Mouse (Mus musculus) cerebellum, adult 2 months (tissue): ENCODE data around the gene Map2k4. TPM values are rescaled to one million over a fixed set of nuclear protein-coding genes. Genes with fewer than 3 reads are reported as not detected.

ENCODE experiments used
- DNase-seq, 2 experiments: peaks; one replicate each; pipeline ENCODE4 v3.0.0; 2021
- H3K27ac ChIP-seq: fragments of 200-500 bp; 2 replicates; pipeline ENCODE4 v1.5.1; 2012; ENCODE audit warnings: low read length, control low read depth, inconsistent platforms; ENCODE audit not compliant: insufficient read depth
- H3K27me3 ChIP-seq: fragments of 200-500 bp; 2 replicates; pipeline ENCODE4 v1.6.1; 2012; ENCODE audit warnings: inconsistent platforms, mild to moderate bottlenecking, low read length, moderate library complexity; ENCODE audit not compliant: control insufficient read depth, insufficient read depth
- H3K4me1 ChIP-seq: fragments of 200-500 bp; 2 replicates; pipeline ENCODE4 v1.6.1; 2011; ENCODE audit warnings: low read length; ENCODE audit not compliant: control insufficient read depth, insufficient read depth
- H3K4me3 ChIP-seq: fragments of 200-500 bp; replicated peaks from 2 replicates; pipeline ENCODE3; 2011; ENCODE audit warnings: mild to moderate bottlenecking, low read depth, low read length, control low read depth; ENCODE audit not compliant: insufficient read depth
- CTCF ChIP-seq: fragments of 200-500 bp; IDR thresholded peaks from 2 replicates; pipeline ENCODE4 v1.5.1; 2011; ENCODE audit warnings: low read depth, mild to moderate bottlenecking, control low read depth, low read length, moderate library complexity, borderline replicate concordance; ENCODE audit not compliant: insufficient read depth
- POLR2A ChIP-seq: fragments of 200-500 bp; IDR thresholded peaks from 2 replicates; pipeline ENCODE4 v1.6.1; 2011; ENCODE audit warnings: low read length, control low read depth, borderline replicate concordance; ENCODE audit not compliant: insufficient read depth
- WGBS: fragments of 180-500 bp; shearing (Covaris S2); methylation state at CpG from one replicate; pipeline ENCODE4 v1.1.7; 2018; 5-methylcytosine and 5-hydroxymethylcytosine counted together
- polyA plus RNA-seq: library from polyadenylated mRNA; depleted of rRNA; stranded (reverse); fragments of >200 nt; gene quantifications from 2 replicates; pipeline ENCODE4 v1.2.3, GENCODE M21; 2012

The Map2k4 gene
- polyA plus RNA-seq, 1 experiment, result 130 TPM

DNA sequence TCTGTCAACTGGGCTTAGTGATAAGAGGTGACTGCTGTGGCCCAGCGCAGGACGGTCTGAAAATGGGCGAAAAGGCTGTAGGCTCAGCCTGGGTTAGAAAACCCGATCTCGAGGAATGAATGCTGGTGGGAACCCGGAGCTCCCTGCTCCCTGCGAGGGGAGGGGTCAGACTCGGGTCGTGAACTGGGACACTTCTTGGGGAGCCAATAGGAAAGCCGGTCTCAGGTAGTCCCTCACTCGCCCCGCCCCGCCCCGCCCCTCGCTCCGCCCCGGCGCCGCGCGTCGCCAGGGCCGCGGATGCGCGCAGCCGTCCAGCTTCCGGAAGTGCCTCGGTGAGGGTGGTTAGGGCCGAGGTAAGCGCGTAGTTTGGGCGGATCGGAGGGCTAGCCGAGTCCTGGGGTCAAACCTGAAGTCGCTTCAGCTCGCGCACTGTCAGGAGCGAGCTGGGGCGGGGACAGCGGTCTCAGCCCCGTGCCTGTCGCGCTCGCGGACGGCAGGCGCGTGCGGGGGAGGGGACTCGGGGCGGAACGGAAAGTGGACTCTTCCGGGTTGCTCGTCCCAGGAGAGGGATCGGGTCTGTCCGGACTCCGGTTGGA, 18.9 kb upstream of the Map2k4 start, which contains the start of gene Zkscan6:
Zkscan6 (plus strand) TSS at position 267 of the 596 bp plus-strand sequence.
- Histone ChIP-seq H3K4me3 (peak within 1 kb of the TSS; percentile 84), H3K27ac (peak within 1 kb of the TSS; percentile 83), H3K4me1 (peaks cover 3% of the 10 kb centered on the region), H3K27me3 (no peaks in the 10 kb centered on the region)
- TF ChIP-seq POLR2A (peak; percentile 74; the same call in 1 of the 2 replicates), CTCF (no peak)
- WGBS, result under 1% methylated on average over 58 of the region's 58 CpGs
- DNase-seq, result peak; percentile 86 to 92

DNA sequence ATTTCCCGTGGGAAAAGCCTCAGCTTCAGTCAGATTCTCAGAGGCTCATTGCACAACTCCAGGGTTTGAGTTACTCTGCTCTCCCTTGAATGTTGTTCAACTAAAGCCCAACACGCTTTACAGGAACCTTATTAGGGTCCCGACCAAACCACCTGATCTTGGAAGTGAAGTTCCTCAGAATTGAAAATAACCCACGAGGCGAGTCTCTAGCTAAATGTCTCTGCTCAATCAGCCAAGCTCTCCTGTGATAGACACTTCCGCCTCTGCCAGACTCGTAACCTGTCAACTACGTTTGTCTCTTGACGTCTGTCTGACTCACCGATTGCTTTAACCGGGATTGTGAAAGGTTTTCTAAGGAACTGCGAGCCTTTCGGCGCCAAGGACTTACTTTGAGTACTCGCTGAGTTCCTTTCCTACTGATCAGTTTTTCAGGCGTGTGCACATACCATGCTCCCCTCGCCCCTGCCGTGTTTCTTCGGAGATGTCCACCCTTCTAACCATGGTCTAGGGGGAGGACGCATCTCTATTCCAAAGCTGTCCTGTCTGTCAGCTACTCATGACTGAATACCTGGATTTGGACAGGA, 18.3 kb upstream of the Map2k4 start:
- no peak for TF ChIP-seq CTCF
- Histone ChIP-seq H3K27me3 (no peaks in the 10 kb centered on the region), H3K27ac (no peak overlapping the region), H3K4me1 (peaks cover 2% of the 10 kb centered on the region), H3K4me3 (peak overlapping the region; percentile 82)
- DNase-seq, result peak in 1 of 2 experiments; percentile 30
- 2% methylated on average over 20 of the region's 20 CpGs for WGBS

DNA sequence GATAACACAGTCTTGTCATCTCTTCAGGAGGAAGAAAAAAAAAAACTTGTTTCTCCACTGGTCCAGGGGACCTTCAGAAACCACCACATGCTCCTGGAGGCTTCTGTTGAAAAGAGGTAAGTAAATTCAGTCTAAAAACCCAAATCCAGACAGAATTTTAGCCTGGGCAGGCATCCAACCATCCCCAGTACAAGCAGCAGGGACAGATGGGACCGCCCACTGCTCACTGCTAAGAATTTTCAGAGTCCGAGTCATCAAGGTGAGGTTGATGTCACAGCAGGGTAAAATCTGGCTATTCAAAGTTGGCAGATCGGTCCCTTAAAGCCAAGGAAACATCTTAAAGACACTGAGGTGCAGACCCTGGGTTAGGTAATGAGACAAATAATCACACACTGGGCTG, 13.8 kb upstream of the Map2k4 start:
- Histone ChIP-seq H3K4me1 (peaks cover 6% of the 10 kb centered on the region), H3K27ac (peak overlapping the region; percentile 19), H3K27me3 (no peaks in the 10 kb centered on the region), H3K4me3 (no peak overlapping the region)
- peak; percentile 91 to 93 for DNase-seq
- TF ChIP-seq CTCF, result no peak
- no peak for TF ChIP-seq POLR2A
- 7% methylated on average over 3 of the region's 3 CpGs for WGBS

DNA sequence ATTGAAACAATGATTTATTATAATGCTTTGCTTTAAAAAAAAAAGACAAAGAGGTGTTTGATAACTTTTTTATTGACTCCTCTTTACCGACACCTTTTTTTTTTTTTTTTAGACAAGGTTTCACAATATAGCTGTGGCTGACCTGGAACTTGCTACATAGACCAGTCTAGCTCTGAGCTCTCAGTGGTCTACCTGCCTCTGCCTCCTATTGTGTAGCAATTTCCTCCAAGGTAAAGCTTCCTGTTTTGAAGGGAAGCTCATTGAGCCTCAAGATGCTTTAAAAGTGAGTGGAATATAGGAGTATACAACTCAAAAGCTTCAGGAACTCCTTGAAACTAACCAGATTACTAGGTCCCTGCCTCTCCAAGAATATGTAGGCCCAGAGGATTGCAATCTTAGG, 7.8 kb upstream of the Map2k4 start:
- H3K4me3 ChIP-seq, result no peak overlapping the region
- DNase-seq, result no peak
- no peaks in the 10 kb centered on the region for H3K4me1 ChIP-seq
- TF ChIP-seq POLR2A (no peak), CTCF (no peak)
- H3K27me3 ChIP-seq, result no peaks in the 10 kb centered on the region
- 97% methylated on average over 1 of the region's 1 CpGs for WGBS
- no peak overlapping the region for H3K27ac ChIP-seq

DNA sequence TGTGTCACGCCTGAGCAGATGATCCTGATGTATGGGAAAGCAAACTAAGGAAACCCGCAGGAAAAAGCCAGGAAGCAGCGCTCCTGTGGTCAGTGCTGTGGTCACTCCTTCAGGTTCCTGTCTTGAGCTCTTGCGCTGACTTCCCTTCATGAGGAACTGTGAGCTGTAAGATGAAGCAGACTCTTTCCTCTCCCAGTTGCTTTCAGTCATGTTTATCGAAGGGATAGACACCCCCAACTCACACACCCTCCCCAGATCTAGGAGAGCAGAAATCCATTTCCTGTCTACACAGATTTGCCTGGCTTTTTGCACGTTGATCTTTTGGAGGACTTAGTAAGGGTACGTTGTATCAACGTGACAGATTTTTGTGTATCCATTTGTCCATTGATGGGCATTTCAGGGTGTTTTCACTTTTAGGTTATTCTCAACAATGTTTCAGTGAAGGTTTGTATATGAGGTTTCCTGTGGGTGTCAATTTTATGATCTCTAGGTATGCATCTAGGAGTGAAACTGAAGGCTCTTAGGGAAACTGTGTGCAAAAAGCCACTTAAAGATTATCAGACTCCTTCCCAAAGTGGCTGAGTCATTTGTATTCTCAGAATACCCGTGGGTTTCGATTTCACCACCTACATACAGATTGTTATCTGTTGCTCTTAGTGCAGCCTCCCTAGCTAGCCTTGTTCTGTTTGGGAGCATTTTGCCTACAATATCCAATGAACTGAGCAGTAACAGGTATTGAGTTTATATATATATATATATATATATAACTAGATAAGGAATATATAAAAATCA, 6.5 kb upstream of the Map2k4 start:
- Histone ChIP-seq H3K4me3 (no peak overlapping the region), H3K27ac (no peak overlapping the region), H3K27me3 (no peaks in the 10 kb centered on the region), H3K4me1 (no peaks in the 10 kb centered on the region)
- no peak for DNase-seq
- 83% methylated on average over 10 of the region's 10 CpGs for WGBS
- TF ChIP-seq CTCF (no peak), POLR2A (no peak)

DNA sequence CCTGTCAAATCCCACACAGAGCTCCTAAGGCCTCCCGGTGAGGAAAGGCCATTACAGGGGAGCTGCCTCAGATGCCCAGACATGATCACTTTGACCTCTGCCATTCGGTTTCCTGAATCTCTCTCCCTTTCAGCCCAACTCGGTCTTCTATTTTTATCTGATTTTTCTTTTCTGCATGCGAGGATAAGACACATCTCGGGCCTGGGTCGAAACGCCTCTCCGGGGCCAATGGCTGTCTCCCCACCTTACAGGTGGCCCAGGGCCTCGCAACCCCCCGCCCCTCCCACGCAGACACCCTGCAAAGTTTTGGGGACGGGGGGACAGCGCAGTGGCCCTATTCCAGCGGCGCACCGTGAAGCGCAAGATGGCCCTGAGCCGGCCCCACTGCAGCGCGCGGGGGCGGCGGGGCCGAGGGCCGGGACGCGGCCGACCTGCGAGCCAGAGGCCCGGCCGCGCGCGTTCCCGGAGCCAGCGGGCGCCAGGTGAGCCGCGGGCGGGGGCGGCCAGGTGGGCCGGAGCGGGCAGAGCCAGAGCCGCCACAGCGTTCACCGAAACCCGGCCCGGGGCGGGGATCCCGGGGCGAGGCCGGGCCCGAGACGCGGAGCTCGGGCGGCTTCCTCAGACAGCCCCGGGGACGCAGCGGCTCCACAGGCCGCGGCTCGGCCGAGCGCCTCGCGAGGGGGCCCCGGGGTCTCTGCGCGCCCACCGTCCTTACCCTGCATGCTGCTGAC, 511 bp downstream of the Map2k4 start:
- Histone ChIP-seq H3K27ac (peak overlapping the region; percentile 49), H3K4me1 (no peaks in the 10 kb centered on the region; the same call in none of the 2 replicates), H3K27me3 (no peaks in the 10 kb centered on the region), H3K4me3 (peak overlapping the region; percentile 92)
- TF ChIP-seq CTCF (no peak), POLR2A (no peak)
- under 1% methylated on average over 71 of the region's 71 CpGs for WGBS
- peak in 1 of 2 experiments; percentile 71 for DNase-seq

DNA sequence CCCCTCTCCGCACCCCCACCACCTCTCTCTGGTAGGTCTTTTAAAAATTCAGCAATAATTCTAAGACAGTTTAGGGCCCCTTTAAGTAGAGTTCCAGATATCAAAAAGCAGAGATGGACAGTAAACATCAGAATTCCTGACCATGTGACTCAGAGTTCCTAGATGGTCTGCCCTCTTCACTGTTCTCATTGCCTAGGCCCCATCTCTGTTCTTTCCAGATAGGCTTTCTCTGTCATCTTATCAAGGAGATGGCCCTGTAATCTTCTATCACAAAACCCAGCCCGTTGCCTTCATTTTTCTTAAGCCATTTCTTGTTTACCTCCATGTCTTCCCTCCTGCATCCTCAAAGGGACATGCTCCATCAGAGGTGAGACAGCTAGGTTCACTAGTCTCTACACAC, 1.9 kb downstream of the Map2k4 start:
- Histone ChIP-seq H3K27me3 (no peaks in the 10 kb centered on the region), H3K4me3 (no peak overlapping the region), H3K4me1 (peaks cover 4% of the 10 kb centered on the region), H3K27ac (no peak overlapping the region)
- no peak for DNase-seq
- TF ChIP-seq CTCF (no peak), POLR2A (no peak)
- WGBS, result 79% methylated on average over 2 of the region's 2 CpGs

DNA sequence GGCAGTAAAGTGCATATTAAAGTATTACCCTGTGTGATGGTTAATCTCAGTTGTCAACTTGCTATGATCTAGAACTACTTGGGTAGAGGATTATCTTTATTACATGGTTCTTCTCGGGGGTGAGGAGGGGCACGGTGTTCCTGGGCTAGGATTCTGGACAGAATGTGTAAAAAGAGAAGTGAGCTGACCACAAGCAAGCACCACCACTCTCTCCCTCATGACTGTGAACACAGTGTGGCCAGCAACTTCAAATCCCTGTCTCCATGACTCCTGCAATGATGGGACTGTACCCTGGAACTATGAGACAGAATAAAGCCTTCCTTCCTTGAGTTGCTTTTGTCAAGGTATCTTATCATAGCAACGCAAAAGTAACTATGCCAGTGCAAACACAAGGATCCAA, 6.5 kb downstream of the Map2k4 start:
- Histone ChIP-seq H3K4me1 (peaks cover 18% of the 10 kb centered on the region), H3K27me3 (no peaks in the 10 kb centered on the region), H3K27ac (no peak overlapping the region), H3K4me3 (no peak overlapping the region)
- no peak for DNase-seq
- WGBS, result 87% methylated on average over 3 of the region's 3 CpGs
- TF ChIP-seq CTCF (no peak), POLR2A (no peak)
